Mouse (Mus musculus) naive thymus-derived CD4-positive, alpha-beta T cell, adult 2 months (primary cell): ENCODE data around the gene Sub1.

Source experiments
- DNase-seq: peaks from one replicate; pipeline ENCODE4 v3.0.0-alpha.2; 2011; ENCODE audit warnings: low read depth

Gene Sub1

DNA sequence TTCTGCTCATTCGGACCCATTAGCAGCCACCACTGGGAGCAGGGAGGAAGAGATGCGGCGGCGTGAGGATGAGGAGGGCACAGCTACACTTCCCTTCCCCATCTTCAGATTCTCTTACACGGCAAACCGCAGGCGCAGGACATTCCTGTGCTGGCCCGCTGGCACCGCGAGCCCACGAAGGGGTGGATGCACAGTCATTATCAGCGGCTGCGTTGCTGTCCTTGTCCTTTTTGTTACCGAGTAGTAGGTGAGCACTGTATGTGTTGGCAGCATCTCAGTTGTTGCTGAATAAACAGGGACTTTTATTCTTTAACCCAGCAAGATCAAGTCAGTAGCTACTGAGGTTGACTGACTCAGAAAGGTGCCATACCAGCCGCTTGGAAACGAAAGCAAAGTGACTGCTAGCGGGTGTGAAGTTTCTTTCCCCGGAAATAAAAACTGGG lies 13.8 kb upstream of the Sub1 start:
- peak; percentile 86 for DNase-seq

DNA sequence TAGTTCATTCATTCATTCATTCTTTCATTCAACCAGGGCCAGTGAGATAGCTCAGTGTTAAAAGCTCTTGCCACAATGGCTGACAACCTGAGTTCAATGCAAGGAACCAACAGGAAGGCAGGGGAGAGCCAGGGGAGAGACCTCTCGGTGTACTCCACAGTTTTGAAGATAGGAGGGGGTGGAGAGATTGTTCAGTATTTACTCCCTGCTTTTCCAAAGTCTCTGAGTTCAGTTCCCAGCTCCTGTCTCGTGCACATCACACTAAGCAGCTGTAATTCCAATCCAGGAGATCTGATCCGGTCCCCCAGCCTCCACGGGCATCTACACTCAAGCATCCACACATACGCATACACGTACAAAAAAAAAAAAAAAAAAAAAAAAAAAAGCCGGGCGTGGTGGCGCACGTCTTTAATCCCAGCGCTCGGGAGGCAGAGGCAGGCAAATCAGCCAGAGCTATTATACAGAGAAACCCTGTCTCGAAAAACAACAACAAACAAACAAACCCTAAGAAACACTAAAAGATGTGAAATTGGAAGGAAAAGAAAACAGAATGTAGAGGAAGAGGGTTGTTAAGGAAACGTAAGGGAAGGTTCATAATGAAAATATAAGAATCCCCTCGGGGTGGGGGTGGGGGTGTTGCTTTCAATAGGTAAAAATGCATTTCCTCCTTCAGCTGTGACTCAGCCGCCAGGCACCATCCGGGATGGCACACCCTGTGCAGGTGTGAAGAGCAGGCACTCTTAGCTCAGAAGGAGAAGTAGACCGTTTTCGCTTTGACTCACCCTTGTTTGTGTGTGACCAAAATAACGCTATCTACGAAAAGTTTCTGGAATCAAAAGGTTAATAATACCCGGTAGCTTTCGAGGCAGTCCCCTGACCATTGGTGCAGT lies 13.2 kb upstream of the Sub1 start:
- DNase-seq = peak; percentile 78

DNA sequence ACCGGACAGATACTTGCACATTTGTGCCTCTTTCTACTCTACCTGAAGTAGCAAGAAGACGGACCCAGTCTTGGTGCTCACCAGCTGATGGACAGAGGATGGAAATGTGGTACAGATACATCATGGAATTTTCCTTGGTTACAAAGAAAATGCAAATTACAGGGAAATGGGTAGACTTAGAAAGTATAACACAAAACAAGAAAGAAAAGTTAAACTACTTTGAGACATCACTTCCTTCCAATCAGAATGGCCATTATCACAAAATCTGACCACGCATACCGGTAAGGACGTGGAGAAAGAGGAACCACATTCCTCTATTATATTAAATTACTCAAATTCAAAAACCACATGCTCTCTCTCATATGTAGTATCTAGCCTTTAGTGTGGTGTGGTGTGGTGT lies 12.1 kb upstream of the Sub1 start:
- peak; percentile 8 for DNase-seq

GRCm38 (mm10) chr15:12007971-12008800 lies 11.4 kb upstream of the Sub1 start:
- peak; percentile 76 for DNase-seq

DNA sequence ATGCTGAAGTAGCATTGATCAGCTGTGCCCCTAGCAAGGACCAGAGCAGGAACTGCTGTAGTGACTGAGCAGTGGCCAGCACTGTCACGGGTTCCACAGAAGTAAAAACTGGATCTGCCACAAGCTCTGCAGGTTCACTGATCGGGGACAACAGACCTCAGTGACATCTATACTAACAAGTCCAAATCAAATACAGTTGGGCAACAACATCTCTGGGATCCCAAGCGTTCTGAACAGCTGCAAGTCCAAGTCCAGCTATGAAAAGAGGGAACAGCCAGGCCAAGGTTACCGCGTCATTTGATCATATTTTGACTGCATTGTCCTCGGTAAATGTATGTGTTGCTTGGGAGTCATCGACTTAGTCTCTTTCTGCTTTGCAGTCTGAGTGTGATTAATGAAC lies 10.6 kb upstream of the Sub1 start:
- no peak for DNase-seq

DNA sequence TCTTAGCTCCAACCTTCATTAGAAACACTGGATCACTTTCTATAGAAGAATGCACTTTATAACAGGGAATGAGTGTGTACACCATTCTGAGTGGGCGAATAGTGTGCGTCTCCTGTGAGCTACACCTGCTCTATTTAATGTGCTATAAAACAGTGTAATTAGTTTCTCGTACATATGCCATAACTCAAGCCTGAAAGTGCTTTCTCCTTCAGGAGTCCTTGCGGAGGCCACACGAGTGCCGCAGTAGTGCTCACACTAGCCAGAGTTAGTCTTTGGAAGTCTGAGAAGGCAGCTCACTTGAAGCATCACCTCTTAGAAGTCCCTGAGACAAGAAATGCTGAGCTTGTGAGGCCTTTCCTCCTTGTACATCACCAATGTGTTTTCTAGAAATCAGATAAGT lies 9.4 kb upstream of the Sub1 start:
- DNase-seq = no peak

DNA sequence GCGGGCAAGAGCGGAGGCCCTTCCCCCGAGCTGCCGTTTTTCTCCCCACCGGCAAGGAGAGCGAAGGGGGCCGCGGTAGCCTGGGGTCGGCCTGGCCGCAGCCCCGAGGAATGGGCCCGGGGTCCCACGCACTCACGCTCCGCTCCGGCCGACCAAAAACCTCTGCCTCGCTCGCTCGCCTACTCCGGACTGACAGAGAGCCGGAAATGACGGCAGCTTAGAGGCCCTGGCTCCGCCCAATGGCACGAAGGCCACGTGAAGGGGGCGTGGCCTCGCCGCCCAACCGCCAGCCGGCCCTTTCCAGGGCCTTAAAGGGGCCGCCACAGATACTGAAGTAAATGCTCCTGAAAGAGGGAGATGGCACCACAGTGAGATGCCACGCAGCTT lies 975 bp downstream of the Sub1 start:
- peak; percentile 95 for DNase-seq

DNA sequence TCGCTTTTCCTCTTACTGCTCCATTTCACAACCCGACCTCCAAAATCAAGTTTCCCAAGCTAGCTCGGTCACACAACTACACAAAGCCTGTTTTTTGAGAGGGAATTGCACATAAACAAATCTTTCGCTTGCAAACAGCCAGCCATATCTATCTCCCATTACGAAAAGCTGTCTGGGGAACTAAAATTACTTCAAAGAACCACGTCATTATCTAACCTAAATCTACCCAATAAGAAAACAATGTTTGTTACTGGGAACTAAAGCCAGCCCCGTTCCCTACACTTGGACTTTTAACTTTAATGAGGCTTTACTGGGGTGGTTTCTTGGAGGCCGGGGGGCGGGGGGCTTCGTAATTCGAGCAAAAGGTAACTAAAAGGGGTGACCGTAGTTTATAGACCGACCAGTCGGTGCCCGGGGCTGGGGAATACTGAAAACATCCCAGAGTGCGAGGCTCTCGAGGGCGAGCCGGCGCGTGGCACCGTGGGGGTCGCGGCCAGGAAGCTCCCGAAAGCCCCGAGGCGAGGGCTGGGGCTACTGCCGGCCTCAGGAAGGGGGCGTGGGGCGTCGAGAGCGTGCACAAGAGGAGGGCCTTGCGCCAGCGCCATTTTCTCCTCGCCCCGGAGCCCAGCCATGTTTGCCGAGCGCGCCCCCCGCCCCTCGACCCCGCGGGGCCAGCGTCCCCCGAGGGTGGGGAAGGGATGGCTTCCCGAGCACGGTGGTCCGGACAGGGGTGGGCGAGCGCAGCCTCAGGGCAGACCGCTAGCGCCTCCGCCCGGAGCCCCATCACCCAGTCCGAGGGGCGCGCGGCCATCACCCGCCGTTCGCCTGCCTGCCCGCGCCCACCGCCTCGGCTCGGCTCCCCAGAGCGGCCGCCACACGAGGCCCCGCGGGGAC lies 1.6 kb downstream of the Sub1 start:
- peak; percentile 68 for DNase-seq

- no peak for DNase-seq
Observed at GRCm38 (mm10) chr15:11994006-11994405, 2.8 kb downstream of the Sub1 start.

- DNase-seq = peak; percentile 61
Observed at GRCm38 (mm10) chr15:11991552-11992113, 5.2 kb downstream of the Sub1 start.

DNA sequence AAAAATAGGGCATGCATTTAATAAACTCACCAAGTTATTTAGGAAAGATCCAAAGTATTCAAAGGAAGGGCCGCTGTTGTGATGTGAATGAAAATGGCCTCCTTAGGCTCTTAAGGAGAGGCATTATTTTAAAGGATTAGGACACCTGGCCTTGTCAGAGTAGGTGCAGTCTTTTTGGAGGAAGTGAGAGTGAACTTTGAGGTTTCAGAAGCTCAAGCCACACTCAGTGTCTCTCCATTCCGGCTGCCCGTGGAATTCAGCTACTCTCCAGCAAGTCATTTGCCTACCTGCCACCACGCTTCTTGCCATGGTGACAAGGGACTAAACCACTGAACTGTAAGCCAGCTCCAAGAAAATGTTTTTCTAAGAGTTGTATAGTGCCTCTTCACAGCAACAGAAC lies 8.2 kb downstream of the Sub1 start:
- DNase-seq = no peak

DNA sequence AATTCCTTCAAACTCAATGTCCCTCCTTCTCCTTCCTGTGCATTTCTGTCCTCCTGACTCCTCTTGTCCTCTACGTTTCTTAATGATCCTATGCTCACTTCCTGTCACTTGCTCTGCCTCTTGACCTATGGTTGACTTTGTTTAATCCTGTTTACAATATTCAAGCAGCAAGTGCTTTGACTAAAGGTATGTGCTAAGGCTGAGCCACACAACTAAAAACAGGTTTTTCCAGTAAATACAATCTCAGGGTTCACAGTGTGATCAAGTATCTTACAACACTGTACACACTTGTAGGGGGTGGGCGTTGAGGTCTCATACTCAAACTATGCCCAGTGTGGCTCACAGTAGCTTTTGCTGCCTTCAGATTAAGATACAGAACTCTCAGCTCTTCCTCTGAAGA lies 8.9 kb downstream of the Sub1 start:
- DNase-seq = no peak

- DNase-seq = no peak
Observed at GRCm38 (mm10) chr15:11981985-11982384, 14.8 kb downstream of the Sub1 start.

DNA sequence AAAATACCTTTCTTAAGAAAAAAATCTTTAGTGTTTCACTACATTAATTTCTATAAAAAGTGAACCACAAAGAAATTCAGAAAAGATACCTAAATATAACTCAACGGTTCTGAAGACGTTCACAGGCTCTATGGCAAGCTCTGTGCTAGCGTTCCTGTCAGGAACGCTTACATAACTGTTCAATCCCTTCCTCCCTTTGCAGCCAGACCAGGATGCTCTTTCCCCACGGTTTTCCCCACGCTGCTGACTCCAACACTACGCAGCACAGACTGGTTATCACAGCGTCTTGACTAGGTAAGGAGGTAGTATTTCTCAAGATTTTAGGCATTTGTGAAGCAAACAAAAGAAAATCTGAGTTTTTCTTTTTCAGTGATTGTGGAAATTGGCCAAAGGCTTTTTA lies 15.3 kb downstream of the Sub1 start:
- no peak for DNase-seq

GRCm38 (mm10) chr15:11978175-11978574 lies 18.6 kb downstream of the Sub1 start:
- no peak for DNase-seq

GRCm38 (mm10) chr15:11977071-11977470 lies 19.7 kb downstream of the Sub1 start:
- no peak for DNase-seq

DNA sequence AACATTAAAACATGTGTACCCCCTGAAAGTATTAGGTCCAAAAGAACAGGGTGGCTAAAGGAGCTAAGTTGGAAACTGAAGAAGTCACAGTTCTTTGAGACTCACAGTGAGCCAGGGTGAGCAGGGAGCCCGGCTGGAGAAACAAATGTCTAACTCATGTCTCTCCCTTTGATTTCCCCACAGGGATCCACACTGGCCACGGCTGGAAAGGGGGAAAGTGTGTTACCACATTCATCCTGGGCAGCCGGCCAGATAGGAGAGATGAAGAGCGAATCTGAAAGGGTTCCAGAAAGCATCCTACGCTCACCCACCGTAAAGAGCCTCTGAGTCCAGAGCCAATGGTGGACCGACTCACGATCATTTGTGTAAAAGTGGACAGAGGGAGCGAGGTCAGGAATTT lies 20.9 kb downstream of the Sub1 start:
- no peak for DNase-seq

GRCm38 (mm10) chr15:11971854-11972420 lies 24.8 kb downstream of the Sub1 start:
- DNase-seq = peak; percentile 85

GRCm38 (mm10) chr15:11970621-11971020 lies 26.2 kb downstream of the Sub1 start:
- no peak for DNase-seq

DNA sequence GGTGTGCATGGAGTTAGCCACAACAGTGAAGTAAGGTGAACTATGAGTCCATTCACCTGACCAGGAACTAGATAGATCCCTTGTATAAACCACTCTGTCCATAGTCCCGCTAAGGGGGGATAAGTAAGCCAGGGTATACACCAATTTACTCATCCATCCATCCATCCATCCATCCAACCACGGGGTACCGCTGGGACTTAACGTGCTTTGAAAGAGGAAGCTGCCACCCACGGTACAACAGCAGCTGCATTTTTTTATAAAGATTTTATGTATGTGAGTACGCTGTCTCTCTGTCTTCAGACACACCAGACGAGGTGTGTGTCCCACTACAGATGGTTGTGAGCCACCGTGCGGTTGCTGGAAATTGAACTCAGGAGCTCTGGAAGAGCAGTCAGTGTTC lies 27.9 kb downstream of the Sub1 start:
- DNase-seq = no peak

GRCm38 (mm10) chr15:11966367-11966766 lies 30.4 kb downstream of the Sub1 start:
- peak; percentile 74 for DNase-seq
